Mouse (Mus musculus) MEL (cell line): ENCODE results near the gene Zfp507. TPM values are rescaled to one million over a fixed set of nuclear protein-coding genes. Genes with fewer than 3 reads are reported as not detected.

Source experiments
- DNase-seq: peaks from one replicate; pipeline ENCODE4 v3.0.0; 2011; ENCODE audit warnings: low read depth, low spot score
- H3K27ac ChIP-seq: 2 replicates; pipeline ENCODE4 v1.5.1; 2012; ENCODE audit warnings: low read depth, mild to moderate bottlenecking, control low read depth, low read length, moderate library complexity; ENCODE audit not compliant: control insufficient read depth
- H3K27me3 ChIP-seq, 2 experiments: fragments of 150-350 bp in 1 of 2; sonication (generic) in 1 of 2; 2 replicates each; pipeline ENCODE4 v1.6.1; 2012; ENCODE audit warnings: low read length in 2 of 2, mild to moderate bottlenecking in 2 of 2, improper control_type of control experiment in 1 of 2, moderate library complexity in 1 of 2; ENCODE audit not compliant: insufficient read depth in 2 of 2, control insufficient read depth in 1 of 2
- H3K36me3 ChIP-seq, 2 experiments: 2 replicates each; pipeline ENCODE4 v1.6.1; 2012 to 2014; ENCODE audit warnings: low read length in 2 of 2, improper control_type of control experiment in 1 of 2, inconsistent platforms in 1 of 2, mild to moderate bottlenecking in 1 of 2; ENCODE audit not compliant: insufficient read depth in 2 of 2, control insufficient read depth in 1 of 2
- H3K4me1 ChIP-seq, 2 experiments: fragments of 150-350 bp in 1 of 2; sonication (generic) in 1 of 2; 2 replicates each; pipeline ENCODE4 v1.6.1; 2012; ENCODE audit warnings: low read length in 2 of 2, improper control_type of control experiment in 1 of 2, mild to moderate bottlenecking in 1 of 2; ENCODE audit not compliant: insufficient read depth in 2 of 2, control insufficient read depth in 1 of 2
- H3K4me3 ChIP-seq, 2 experiments: fragments of 150-350 bp in 1 of 2; sonication (generic) in 1 of 2; 2 replicates each; pipeline ENCODE4 v1.5.1; 2012; ENCODE audit warnings: low read depth in 2 of 2, low read length in 2 of 2, mild to moderate bottlenecking in 2 of 2, moderate library complexity in 2 of 2, control low read depth in 1 of 2, improper control_type of control experiment in 1 of 2; ENCODE audit not compliant: control insufficient read depth in 1 of 2, insufficient read depth in 1 of 2
- H3K79me2 ChIP-seq: 2 replicates; pipeline ENCODE4 v1.6.1; 2012; ENCODE audit warnings: mild to moderate bottlenecking, low read length, moderate library complexity; ENCODE audit not compliant: control insufficient read depth, poor library complexity, insufficient read depth
- H3K9ac ChIP-seq: 2 replicates; pipeline ENCODE4 v1.6.1; 2012; ENCODE audit warnings: low read depth, mild to moderate bottlenecking, control low read depth, low read length, moderate library complexity; ENCODE audit not compliant: control insufficient read depth, poor library complexity, severe bottlenecking
- H3K9me3 ChIP-seq: fragments of 150-350 bp; sonication (generic); replicated peaks from 2 replicates; pipeline ENCODE4 v1.6.1; 2012; ENCODE audit warnings: mild to moderate bottlenecking, low read length, improper control_type of control experiment, moderate library complexity; ENCODE audit not compliant: insufficient read depth
- BHLHE40 ChIP-seq: IDR thresholded peaks from 2 replicates; pipeline ENCODE4 v1.6.1; 2012; ENCODE audit warnings: low read depth, mild to moderate bottlenecking, inconsistent platforms, low read length, improper control_type of control experiment, borderline replicate concordance
- CHD1 ChIP-seq: IDR thresholded peaks from 2 replicates; pipeline ENCODE4 v1.6.1; 2012; ENCODE audit warnings: low read depth, mild to moderate bottlenecking, inconsistent platforms, low read length, improper control_type of control experiment
- CHD2 ChIP-seq: IDR thresholded peaks from 2 replicates; pipeline ENCODE4 v1.6.1; 2011; ENCODE audit warnings: low read length, improper control_type of control experiment
- CTCF ChIP-seq, 3 experiments: IDR thresholded peaks in 2 of 3; conservative IDR thresholded peaks in 1 of 3; 2 replicates each; pipeline ENCODE4 v1.5.1; 2011 to 2012; ENCODE audit warnings: low read length in 3 of 3, low read depth in 2 of 3, mild to moderate bottlenecking in 2 of 3, improper control_type of control experiment in 1 of 3, inconsistent platforms in 1 of 3, mixed read lengths in 1 of 3, moderate library complexity in 1 of 3; ENCODE audit not compliant: control insufficient read depth in 1 of 3, insufficient read depth in 1 of 3, poor library complexity in 1 of 3, severe bottlenecking in 1 of 3
- E2F4 ChIP-seq: IDR thresholded peaks from 2 replicates; pipeline ENCODE4 v1.6.1; 2011; ENCODE audit warnings: low read depth, low read length, improper control_type of control experiment, borderline replicate concordance
- EP300 ChIP-seq, 2 experiments: IDR thresholded peaks; 2 replicates each; pipeline ENCODE4 v1.6.1; 2011; ENCODE audit warnings: improper control_type of control experiment in 2 of 2, low read length in 2 of 2, low read depth in 1 of 2, mild to moderate bottlenecking in 1 of 2
- ETS1 ChIP-seq: IDR thresholded peaks from 2 replicates; pipeline ENCODE4 v1.6.1; 2012; ENCODE audit warnings: low read depth, mild to moderate bottlenecking, inconsistent platforms, low read length, improper control_type of control experiment, moderate library complexity
- MAFK ChIP-seq: IDR thresholded peaks from 2 replicates; pipeline ENCODE4 v1.6.1; 2011; ENCODE audit warnings: low read depth, mild to moderate bottlenecking, low read length, improper control_type of control experiment, borderline replicate concordance
- MYB ChIP-seq: IDR thresholded peaks from 2 replicates; pipeline ENCODE4 v1.6.1; 2011; ENCODE audit warnings: mild to moderate bottlenecking, low read depth, low read length, improper control_type of control experiment
- MYC ChIP-seq: IDR thresholded peaks from 2 replicates; pipeline ENCODE4 v1.6.1; 2011; ENCODE audit warnings: low read depth, mild to moderate bottlenecking, low read length, improper control_type of control experiment, moderate library complexity
- NELFE ChIP-seq: IDR thresholded peaks from 2 replicates; pipeline ENCODE4 v1.6.1; 2011; ENCODE audit warnings: low read depth, low read length, improper control_type of control experiment
- POLR2AphosphoS2 ChIP-seq: IDR thresholded peaks from 2 replicates; pipeline ENCODE4 v1.6.1; 2011; ENCODE audit warnings: low read length, improper control_type of control experiment
- SIN3A ChIP-seq: IDR thresholded peaks from 2 replicates; pipeline ENCODE4 v1.6.1; 2012; ENCODE audit warnings: low read length, improper control_type of control experiment, inconsistent platforms
- SMC3 ChIP-seq: IDR thresholded peaks from 2 replicates; pipeline ENCODE4 v1.6.1; 2011; ENCODE audit warnings: low read depth, low read length, improper control_type of control experiment
- TAL1 ChIP-seq: IDR thresholded peaks from 2 replicates; pipeline ENCODE4 v1.6.1; 2012; ENCODE audit warnings: mild to moderate bottlenecking, inconsistent platforms, low read length, moderate library complexity, mixed read lengths
- TBP ChIP-seq: IDR thresholded peaks from 2 replicates; pipeline ENCODE4 v1.8.0; 2011; ENCODE audit warnings: low read depth, low read length, improper control_type of control experiment
- ZC3H11A ChIP-seq: IDR thresholded peaks from 2 replicates; pipeline ENCODE4 v1.6.1; 2012; ENCODE audit warnings: low read depth, mild to moderate bottlenecking, inconsistent platforms, low read length, improper control_type of control experiment
- polyA plus RNA-seq, 2 experiments: library from polyadenylated mRNA; stranded (reverse) in 1 of 2; unstranded in 1 of 2; fragments of >175 nt in 1 of 2; fragments of >200 nt in 1 of 2; gene quantifications; 2 replicates each; pipeline versions ENCODE4 v1.2.1 to v1.2.4; 2012; ENCODE audit warnings: low replicate concordance in 2 of 2, low read depth in 1 of 2; ENCODE audit not compliant: insufficient read length in 2 of 2, insufficient read depth in 1 of 2, missing spikeins in 1 of 2
- total RNA-seq: library from RNA; depleted of rRNA; stranded (reverse); fragments of 300-350 nt; gene quantifications from 2 replicates; pipeline ENCODE4 v1.2.3, GENCODE M21; 2012

Zfp507 gene
- total and polyA plus RNA-seq, 3 experiments = 16.4 to 67.2 (median 17.7) TPM

DNA sequence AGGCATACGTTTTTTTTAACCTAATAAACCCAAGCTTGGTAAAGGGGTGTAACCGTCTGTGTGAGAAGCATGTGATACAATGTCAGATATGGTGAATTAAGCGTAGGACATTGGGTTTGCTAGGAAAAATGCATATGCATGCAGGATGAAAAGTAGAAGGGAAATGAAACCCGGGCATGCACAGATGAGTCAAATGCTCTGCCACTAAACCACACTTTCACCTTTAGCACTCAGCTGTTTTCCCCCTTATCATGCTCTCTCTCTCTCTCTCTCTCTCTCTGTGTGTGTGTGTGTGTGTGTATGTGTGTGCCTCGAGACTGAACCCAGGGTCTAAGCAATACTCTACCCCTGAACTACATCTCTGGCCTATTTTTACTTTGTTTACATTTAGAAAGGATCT lies 60.5 kb downstream of the Zfp507 start:
- DNase-seq = no peak
- H3K4me1 ChIP-seq = no peaks in the 10 kb centered on the region
- no peaks in the 10 kb centered on the region for H3K79me2 ChIP-seq
- no peak overlapping the region for H3K27ac ChIP-seq
- no peak overlapping the region for H3K4me3 ChIP-seq
- H3K36me3 ChIP-seq = no peaks in the 10 kb centered on the region
- no peak for TF ChIP-seq EP300 (IDR thresholded peaks at IDR 0.05; ENCODE audit: low read depth in 1 of 2, low read length in 2 of 2)
- no peak for TF ChIP-seq E2F4
- TF ChIP-seq BHLHE40 = no peak
- TF ChIP-seq, all 39 proteins: peak for 0
- H3K27me3 ChIP-seq = no peaks in the 10 kb centered on the region
- no peaks in the 10 kb centered on the region for H3K9me3 ChIP-seq
- H3K9ac ChIP-seq = no peak overlapping the region

DNA sequence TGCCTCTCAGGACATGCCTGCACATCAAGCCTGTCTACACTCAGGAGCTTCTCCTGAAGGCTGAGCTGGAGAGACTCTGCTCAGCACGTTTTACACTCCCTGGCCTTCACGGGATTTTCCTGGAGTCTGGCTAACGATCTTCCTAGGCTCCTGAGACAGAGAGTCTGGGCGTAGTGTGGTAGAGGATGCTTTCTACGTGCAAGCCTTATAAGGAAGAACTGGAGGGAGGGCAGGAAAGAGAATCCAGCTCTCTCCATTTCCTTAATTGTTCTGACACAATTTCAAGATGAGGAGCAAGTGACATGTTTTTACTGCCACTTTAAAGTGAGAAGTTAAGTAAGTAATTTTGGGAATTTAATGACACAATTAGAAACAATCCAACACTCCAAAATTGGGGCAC lies 60.9 kb downstream of the Zfp507 start:
- Histone ChIP-seq H3K9ac (no peak overlapping the region), H3K9me3 (no peaks in the 10 kb centered on the region), H3K27me3 (no peaks in the 10 kb centered on the region), H3K36me3 (no peaks in the 10 kb centered on the region), H3K4me1 (no peaks in the 10 kb centered on the region), H3K4me3 (no peak overlapping the region), H3K27ac (no peak overlapping the region), H3K79me2 (no peaks in the 10 kb centered on the region)
- DNase-seq = no peak
- TF ChIP-seq SMC3 (no peak), ZC3H11A (no peak), MYC (no peak), ETS1 (no peak), SIN3A (no peak), CTCF (IDR thresholded peaks at IDR 0.05 in 2 of 3, conservative IDR thresholded peaks at IDR 0.05 in 1 of 3; ENCODE audit: control insufficient read depth in 1 of 3, insufficient read depth in 1 of 3, low read depth in 2 of 3, low read length in 3 of 3, poor library complexity in 1 of 3, severe bottlenecking in 1 of 3) (no peak), TBP (no peak), POLR2AphosphoS2 (no peak), CHD1 (no peak), TAL1 (no peak), CHD2 (no peak), NELFE (no peak), MYB (no peak), MAFK (no peak)
